Mouse (Mus musculus): ENCODE results near the gene Eya3. TPM values are rescaled to one million over a fixed set of nuclear protein-coding genes. Genes with fewer than 3 reads are reported as not detected.
"Not testable (repeated sequence)": the region's sequence is repeated elsewhere in the genome, so short reads cannot be mapped to it uniquely, and the experiment has no call there.

The Eya3 gene
- polyA plus RNA-seq, 2 experiments, result 11.5 to 13.5 TPM

- H3K4me2 ChIP-seq (ENCODE audit: low read depth), result no peak overlapping the region
- H3K36me3 ChIP-seq (replicated peaks; ENCODE audit: control insufficient read depth, insufficient read depth, low read depth), result no peaks in the 10 kb centered on the region
- no peak for ATAC-seq (ENCODE audit: insufficient read depth)
- no peak overlapping the region for H3K9ac ChIP-seq (replicated peaks)
- H3K27me3 ChIP-seq (ENCODE audit: control insufficient read depth, insufficient read depth, low read length), result no peaks in the 10 kb centered on the region
- WGBS (ENCODE audit: insufficient replicate concordance), result 69% methylated on average over 3 of the region's 3 CpGs
- H3K27ac ChIP-seq, result no peak overlapping the region
- no peak for TF ChIP-seq EP300 (IDR thresholded peaks at IDR 0.05; ENCODE audit: low read depth)
- TF ChIP-seq CTCF (IDR thresholded peaks at IDR 0.05; ENCODE audit: low read depth), result no peak
- peaks cover 0 to 4% of the 10 kb centered on the region in 2 experiments; a peak in 1 of 4 replicates for H3K4me1 ChIP-seq (replicated peaks; ENCODE audit: control insufficient read depth in 2 of 2, insufficient read depth in 2 of 2, low read length in 1 of 2)
- H3K4me3 ChIP-seq (ENCODE audit: insufficient read depth in 1 of 2, low read depth in 2 of 2, low read length in 2 of 2), result no peak overlapping the region
- no peak for DNase-seq (ENCODE audit: low read depth in 3 of 3, low spot score in 3 of 3)
- H3K9me3 ChIP-seq (ENCODE audit: control insufficient read depth, low read length), result no peaks in the 10 kb centered on the region
These were observed 39.0 kb upstream of the Eya3 start for GRCm38 (mm10) chr4:132599764-132600163.

GRCm38 (mm10) chr4:132600465-132600864 lies 38.3 kb upstream of the Eya3 start:
- no peak for DNase-seq (ENCODE audit: low read depth in 3 of 3, low spot score in 3 of 3)
- no peaks in the 10 kb centered on the region for H3K36me3 ChIP-seq (replicated peaks; ENCODE audit: control insufficient read depth, insufficient read depth, low read depth)
- no peak overlapping the region for H3K27ac ChIP-seq
- no peak overlapping the region for H3K4me2 ChIP-seq (ENCODE audit: low read depth)
- H3K4me1 ChIP-seq (replicated peaks; ENCODE audit: control insufficient read depth in 2 of 2, insufficient read depth in 2 of 2, low read length in 1 of 2), result 0 out of 4 replicates have a peak, but pooled peaks cover 0 to 4% of the 10 kb centered on the region in 2 experiments
- 52% methylated on average over 6 of the region's 6 CpGs for WGBS (ENCODE audit: insufficient replicate concordance)
- no peaks in the 10 kb centered on the region for H3K27me3 ChIP-seq (ENCODE audit: control insufficient read depth, insufficient read depth, low read length)
- no peak overlapping the region for H3K4me3 ChIP-seq (ENCODE audit: insufficient read depth in 1 of 2, low read depth in 2 of 2, low read length in 2 of 2)
- H3K9ac ChIP-seq (replicated peaks), result no peak overlapping the region
- TF ChIP-seq CTCF (IDR thresholded peaks at IDR 0.05; ENCODE audit: low read depth) (no peak), EP300 (IDR thresholded peaks at IDR 0.05; ENCODE audit: low read depth) (no peak)
- H3K9me3 ChIP-seq (ENCODE audit: control insufficient read depth, low read length), result no peaks in the 10 kb centered on the region
- ATAC-seq (ENCODE audit: insufficient read depth), result no peak

GRCm38 (mm10) chr4:132601242-132601641 lies 37.5 kb upstream of the Eya3 start:
- WGBS (ENCODE audit: insufficient replicate concordance), result 55% methylated on average over 5 of the region's 5 CpGs
- ATAC-seq (ENCODE audit: insufficient read depth); H3K27me3 ChIP-seq (ENCODE audit: control insufficient read depth, insufficient read depth, low read length); H3K36me3 ChIP-seq (replicated peaks; ENCODE audit: control insufficient read depth, insufficient read depth, low read depth); H3K9ac ChIP-seq (replicated peaks); H3K4me3 ChIP-seq (ENCODE audit: insufficient read depth in 1 of 2, low read depth in 2 of 2, low read length in 2 of 2); H3K4me1 ChIP-seq (replicated peaks; ENCODE audit: control insufficient read depth in 2 of 2, insufficient read depth in 2 of 2, low read length in 1 of 2); H3K4me2 ChIP-seq (ENCODE audit: low read depth); DNase-seq (ENCODE audit: low read depth in 3 of 3, low spot score in 3 of 3); H3K9me3 ChIP-seq (ENCODE audit: control insufficient read depth, low read length); H3K27ac ChIP-seq: not testable (repeated sequence)

DNA sequence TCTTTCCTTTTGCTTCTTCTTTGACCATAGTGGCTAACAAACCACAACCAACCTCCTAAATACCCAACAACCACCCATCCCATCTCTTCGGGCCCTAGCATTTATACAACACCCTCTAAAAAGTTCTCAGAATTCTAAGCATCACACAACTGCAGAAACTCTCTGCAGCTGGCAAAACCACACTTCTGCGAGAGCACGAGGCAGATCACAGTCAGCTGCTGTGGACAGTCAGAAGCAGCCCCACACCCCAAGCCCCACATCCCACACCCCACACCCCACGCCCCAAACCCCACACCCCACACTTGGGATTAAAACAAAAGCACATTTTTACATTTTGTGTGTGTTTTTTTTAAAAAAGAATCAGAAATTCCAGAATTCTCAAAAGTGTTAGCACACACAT lies 35.3 kb upstream of the Eya3 start:
- no peak for TF ChIP-seq CTCF (IDR thresholded peaks at IDR 0.05; ENCODE audit: low read depth)
- TF ChIP-seq EP300 (IDR thresholded peaks at IDR 0.05; ENCODE audit: low read depth), result no peak
- 52% methylated on average over 4 of the region's 4 CpGs for WGBS (ENCODE audit: insufficient replicate concordance)
- Histone ChIP-seq H3K27ac (no peak overlapping the region), H3K4me1 (replicated peaks; ENCODE audit: control insufficient read depth in 2 of 2, insufficient read depth in 2 of 2, low read length in 1 of 2) (no peaks in the 10 kb centered on the region), H3K9ac (replicated peaks) (no peak overlapping the region), H3K9me3 (ENCODE audit: control insufficient read depth, low read length) (no peaks in the 10 kb centered on the region), H3K4me3 (ENCODE audit: insufficient read depth in 1 of 2, low read depth in 2 of 2, low read length in 2 of 2) (no peak overlapping the region), H3K4me2 (ENCODE audit: low read depth) (no peak overlapping the region), H3K27me3 (ENCODE audit: control insufficient read depth, insufficient read depth, low read length) (no peaks in the 10 kb centered on the region), H3K36me3 (replicated peaks; ENCODE audit: control insufficient read depth, insufficient read depth, low read depth) (no peaks in the 10 kb centered on the region)
- ATAC-seq (ENCODE audit: insufficient read depth) (no peak), DNase-seq (ENCODE audit: low read depth in 3 of 3, low spot score in 3 of 3) (no peak)

DNA sequence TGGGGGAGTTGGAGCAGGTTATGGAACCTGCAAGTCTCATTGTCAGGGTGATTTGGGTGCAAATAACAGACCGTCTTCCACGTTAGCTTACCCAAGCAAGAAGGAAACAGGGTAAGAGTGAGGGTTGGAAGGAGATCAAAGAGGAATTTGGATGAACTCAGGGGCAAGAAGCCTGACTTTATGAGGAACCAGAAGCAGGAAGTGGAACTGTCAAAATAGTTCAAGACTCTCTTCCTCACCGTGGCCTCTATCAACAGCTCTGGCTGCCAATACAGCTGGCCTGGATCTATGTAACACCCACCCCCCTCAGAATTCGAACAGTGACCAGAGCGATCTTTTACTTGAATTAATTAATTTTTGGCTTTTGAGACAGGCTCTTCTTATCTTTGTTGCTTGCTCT lies 33.0 kb upstream of the Eya3 start:
- H3K36me3 ChIP-seq (replicated peaks; ENCODE audit: control insufficient read depth, insufficient read depth, low read depth), result no peaks in the 10 kb centered on the region
- no peaks in the 10 kb centered on the region for H3K9me3 ChIP-seq (ENCODE audit: control insufficient read depth, low read length)
- DNase-seq (ENCODE audit: low read depth in 3 of 3, low spot score in 3 of 3) (no peak), ATAC-seq (ENCODE audit: insufficient read depth) (no peak)
- H3K27ac ChIP-seq, result no peak overlapping the region
- no peak overlapping the region for H3K9ac ChIP-seq (replicated peaks)
- no peaks in the 10 kb centered on the region for H3K4me1 ChIP-seq (replicated peaks; ENCODE audit: control insufficient read depth in 2 of 2, insufficient read depth in 2 of 2, low read length in 1 of 2)
- no peak overlapping the region for H3K4me3 ChIP-seq (ENCODE audit: insufficient read depth in 1 of 2, low read depth in 2 of 2, low read length in 2 of 2)
- WGBS (ENCODE audit: insufficient replicate concordance), result 26% methylated on average over 5 of the region's 5 CpGs
- TF ChIP-seq CTCF (IDR thresholded peaks at IDR 0.05; ENCODE audit: low read depth), result no peak
- TF ChIP-seq EP300 (IDR thresholded peaks at IDR 0.05; ENCODE audit: low read depth), result no peak
- no peaks in the 10 kb centered on the region; the same call in 1 of the 2 replicates for H3K27me3 ChIP-seq (ENCODE audit: control insufficient read depth, insufficient read depth, low read length)
- H3K4me2 ChIP-seq (ENCODE audit: low read depth), result no peak overlapping the region

Measured in liver, embryonic 14.5 days (tissue).